Mouse (Mus musculus): ENCODE measurements around the gene Gria4.
"Not testable (repeated sequence)": the region's sequence is repeated elsewhere in the genome, so short reads cannot be mapped to it uniquely, and the experiment has no call there.

Gene Gria4

GRCm38 (mm10) chr9:4795544-4796288, at the start of gene Gria4:
Gene Gria4 (minus strand): TSS chr9:4796234.
- peak; percentile 4 for DNase-seq (ENCODE audit: extremely low read depth, insufficient read length, low spot score)

- DNase-seq (ENCODE audit: extremely low read depth, insufficient read length, low spot score): not testable (repeated sequence)
Observed at GRCm38 (mm10) chr9:4810941-4811340, 14.9 kb upstream of the Gria4 start.

- no peak for DNase-seq (ENCODE audit: extremely low read depth, insufficient read length, low spot score)
Observed at GRCm38 (mm10) chr9:4803151-4803755, 7.2 kb upstream of the Gria4 start.

- no peak for DNase-seq (ENCODE audit: extremely low read depth, insufficient read length, low spot score)
Observed at GRCm38 (mm10) chr9:4797396-4797795, 1.4 kb upstream of the Gria4 start.

GRCm38 (mm10) chr9:4796289-4796645, 233 bp upstream of the Gria4 start:
- DNase-seq (ENCODE audit: extremely low read depth, insufficient read length, low spot score): no peak

GRCm38 (mm10) chr9:4795075-4795474, 959 bp downstream of the Gria4 start:
- DNase-seq (ENCODE audit: extremely low read depth, insufficient read length, low spot score): no peak

- DNase-seq (ENCODE audit: extremely low read depth, insufficient read length, low spot score): no peak
Observed at GRCm38 (mm10) chr9:4794411-4794810, 1.6 kb downstream of the Gria4 start.

- DNase-seq (ENCODE audit: extremely low read depth, insufficient read length, low spot score): not testable (repeated sequence)
Observed at GRCm38 (mm10) chr9:4749407-4749806, 46.6 kb downstream of the Gria4 start.

- no peak for DNase-seq (ENCODE audit: extremely low read depth, insufficient read length, low spot score)
Observed at GRCm38 (mm10) chr9:4714086-4714485, 81.9 kb downstream of the Gria4 start.

GRCm38 (mm10) chr9:4712367-4712766, 83.7 kb downstream of the Gria4 start:
- DNase-seq (ENCODE audit: extremely low read depth, insufficient read length, low spot score): no peak

- no peak for DNase-seq (ENCODE audit: extremely low read depth, insufficient read length, low spot score)
Observed at GRCm38 (mm10) chr9:4687149-4687548, 108.9 kb downstream of the Gria4 start.

GRCm38 (mm10) chr9:4680244-4680643, 115.8 kb downstream of the Gria4 start:
- no peak for DNase-seq (ENCODE audit: extremely low read depth, insufficient read length, low spot score)

GRCm38 (mm10) chr9:4679099-4679498, 116.9 kb downstream of the Gria4 start:
- DNase-seq (ENCODE audit: extremely low read depth, insufficient read length, low spot score): no peak

- DNase-seq (ENCODE audit: extremely low read depth, insufficient read length, low spot score): no peak
Observed at GRCm38 (mm10) chr9:4665691-4666090, 130.3 kb downstream of the Gria4 start.

GRCm38 (mm10) chr9:4662421-4662820, 133.6 kb downstream of the Gria4 start:
- no peak for DNase-seq (ENCODE audit: extremely low read depth, insufficient read length, low spot score)

GRCm38 (mm10) chr9:4658951-4659350, 137.1 kb downstream of the Gria4 start:
- no peak for DNase-seq (ENCODE audit: extremely low read depth, insufficient read length, low spot score)

- DNase-seq (ENCODE audit: extremely low read depth, insufficient read length, low spot score): no peak
Observed at GRCm38 (mm10) chr9:4654333-4654732, 141.7 kb downstream of the Gria4 start.

- DNase-seq (ENCODE audit: extremely low read depth, insufficient read length, low spot score): no peak
Observed at GRCm38 (mm10) chr9:4639192-4639900, 156.7 kb downstream of the Gria4 start.

GRCm38 (mm10) chr9:4631910-4632309, 164.1 kb downstream of the Gria4 start:
- no peak for DNase-seq (ENCODE audit: extremely low read depth, insufficient read length, low spot score)

- DNase-seq (ENCODE audit: extremely low read depth, insufficient read length, low spot score): no peak
Observed at GRCm38 (mm10) chr9:4615286-4615685, 180.7 kb downstream of the Gria4 start.

GRCm38 (mm10) chr9:4605354-4605753, 190.7 kb downstream of the Gria4 start:
- no peak for DNase-seq (ENCODE audit: extremely low read depth, insufficient read length, low spot score)

- no peak for DNase-seq (ENCODE audit: extremely low read depth, insufficient read length, low spot score)
Observed at GRCm38 (mm10) chr9:4604236-4604635, 191.8 kb downstream of the Gria4 start.

All from 3134 (cell line).